Mouse (Mus musculus) G1E-ER4 (cell line): ENCODE measurements around the gene Msh6. TPM values are rescaled to one million over a fixed set of nuclear protein-coding genes. Genes with fewer than 3 reads are reported as not detected.

Source experiments
- GATA1 ChIP-seq: IDR thresholded peaks from one replicate; pipeline ENCODE4 v1.8.0; 2012; ENCODE audit warnings: low read length, inconsistent platforms
- polyA plus RNA-seq: library from polyadenylated mRNA; stranded (reverse); fragments of >175 nt; gene quantifications from 2 replicates; pipeline ENCODE4 v1.2.3, GENCODE M21; 2012

Msh6 gene
- polyA plus RNA-seq = 25.8 and 26.9 TPM in 2 replicates

DNA sequence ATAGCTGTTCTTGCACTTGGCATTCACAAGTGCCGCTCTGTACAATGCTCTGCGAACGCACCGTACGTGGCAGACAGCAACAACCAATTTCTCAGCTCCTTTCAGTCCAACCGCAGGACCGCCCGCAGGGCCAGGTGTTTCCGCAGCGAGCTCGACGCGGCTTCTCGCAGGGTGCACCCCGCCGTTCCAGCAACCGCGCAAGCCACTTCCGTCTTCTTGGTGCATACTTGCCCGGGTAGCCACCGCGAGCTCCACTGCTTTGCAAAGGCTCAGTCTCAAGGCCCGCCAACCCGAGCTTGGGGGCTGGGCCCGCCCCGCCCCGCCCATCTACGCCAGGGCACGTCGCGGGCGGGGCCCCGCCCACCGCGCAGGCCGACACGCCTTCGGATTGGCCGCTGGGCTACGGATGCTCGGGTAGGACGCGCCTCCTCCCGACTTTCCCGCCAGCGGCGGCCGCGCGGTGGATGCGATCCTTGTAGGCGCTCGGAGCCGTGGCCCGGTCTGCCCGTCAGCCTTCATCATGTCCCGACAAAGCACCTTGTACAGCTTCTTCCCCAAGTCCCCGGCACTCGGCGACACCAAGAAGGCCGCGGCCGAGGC is at the start of gene Msh6:
Gene Msh6 (plus strand): TSS at position 434 of the 600 bp plus-strand sequence.
- no peak for TF ChIP-seq GATA1

- no peak for TF ChIP-seq GATA1
Observed at GRCm38 (mm10) chr17:87934326-87934725, 40.5 kb upstream of the Msh6 start.

- TF ChIP-seq GATA1 = no peak
Observed at GRCm38 (mm10) chr17:87934736-87935135, 40.1 kb upstream of the Msh6 start.

- no peak for TF ChIP-seq GATA1
Observed at GRCm38 (mm10) chr17:87936156-87936555, 38.7 kb upstream of the Msh6 start.

- TF ChIP-seq GATA1 = no peak
Observed at GRCm38 (mm10) chr17:87948965-87949584, 25.8 kb upstream of the Msh6 start.

DNA sequence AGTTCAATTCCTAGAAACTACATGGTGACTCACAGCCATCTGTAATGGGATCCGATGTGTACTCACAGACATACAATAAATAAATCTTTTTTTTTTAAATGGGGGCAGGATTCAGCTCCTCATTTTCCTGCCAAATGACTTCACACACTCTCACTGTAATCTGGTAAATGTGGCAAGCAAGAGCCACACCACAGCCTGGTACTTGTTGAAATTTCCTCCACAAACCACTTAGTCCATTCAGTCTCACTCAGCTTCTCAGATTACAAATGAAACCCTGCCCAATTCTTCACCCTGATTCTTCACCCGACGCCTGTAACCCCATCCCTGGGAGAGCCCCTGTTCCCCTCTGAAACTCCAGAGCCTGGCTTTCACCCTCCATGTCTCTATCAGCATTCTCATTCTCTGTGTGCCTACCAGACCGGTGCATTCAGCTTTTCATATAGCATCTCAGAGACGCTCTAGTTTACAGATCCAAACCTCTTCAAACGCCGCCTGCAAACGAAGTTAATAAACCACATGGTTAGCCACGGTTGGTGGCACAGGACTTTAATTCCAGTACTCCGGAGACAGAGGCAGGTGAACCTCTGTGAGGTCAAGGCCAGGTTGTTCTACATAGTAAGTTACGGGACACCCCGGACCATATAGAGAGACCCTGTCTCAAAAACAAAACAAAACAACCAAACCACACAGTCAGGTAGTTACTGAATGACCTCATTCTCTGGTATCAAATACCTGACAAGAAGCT is 17.6 kb upstream of the Msh6 start:
- TF ChIP-seq GATA1 = no peak

DNA sequence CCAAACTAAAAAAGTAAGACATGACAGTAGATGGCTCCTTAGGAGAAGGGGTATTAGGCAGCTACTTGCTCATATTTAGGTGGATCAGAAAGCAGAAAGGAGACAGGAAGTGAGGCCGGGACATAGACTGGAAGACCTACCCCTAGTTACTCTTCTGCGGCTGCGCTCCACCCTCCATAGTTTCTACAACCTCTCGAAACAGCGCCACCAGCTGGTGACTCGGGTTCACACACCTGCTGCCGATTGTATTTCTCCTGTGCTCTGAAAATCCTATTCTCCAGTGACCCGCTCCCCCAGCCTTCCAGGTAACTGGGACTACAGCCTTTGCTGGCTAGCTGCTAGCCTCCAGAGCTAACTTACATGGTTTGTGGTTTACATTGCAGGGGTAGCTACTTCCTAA is 16.6 kb upstream of the Msh6 start:
- no peak for TF ChIP-seq GATA1

DNA sequence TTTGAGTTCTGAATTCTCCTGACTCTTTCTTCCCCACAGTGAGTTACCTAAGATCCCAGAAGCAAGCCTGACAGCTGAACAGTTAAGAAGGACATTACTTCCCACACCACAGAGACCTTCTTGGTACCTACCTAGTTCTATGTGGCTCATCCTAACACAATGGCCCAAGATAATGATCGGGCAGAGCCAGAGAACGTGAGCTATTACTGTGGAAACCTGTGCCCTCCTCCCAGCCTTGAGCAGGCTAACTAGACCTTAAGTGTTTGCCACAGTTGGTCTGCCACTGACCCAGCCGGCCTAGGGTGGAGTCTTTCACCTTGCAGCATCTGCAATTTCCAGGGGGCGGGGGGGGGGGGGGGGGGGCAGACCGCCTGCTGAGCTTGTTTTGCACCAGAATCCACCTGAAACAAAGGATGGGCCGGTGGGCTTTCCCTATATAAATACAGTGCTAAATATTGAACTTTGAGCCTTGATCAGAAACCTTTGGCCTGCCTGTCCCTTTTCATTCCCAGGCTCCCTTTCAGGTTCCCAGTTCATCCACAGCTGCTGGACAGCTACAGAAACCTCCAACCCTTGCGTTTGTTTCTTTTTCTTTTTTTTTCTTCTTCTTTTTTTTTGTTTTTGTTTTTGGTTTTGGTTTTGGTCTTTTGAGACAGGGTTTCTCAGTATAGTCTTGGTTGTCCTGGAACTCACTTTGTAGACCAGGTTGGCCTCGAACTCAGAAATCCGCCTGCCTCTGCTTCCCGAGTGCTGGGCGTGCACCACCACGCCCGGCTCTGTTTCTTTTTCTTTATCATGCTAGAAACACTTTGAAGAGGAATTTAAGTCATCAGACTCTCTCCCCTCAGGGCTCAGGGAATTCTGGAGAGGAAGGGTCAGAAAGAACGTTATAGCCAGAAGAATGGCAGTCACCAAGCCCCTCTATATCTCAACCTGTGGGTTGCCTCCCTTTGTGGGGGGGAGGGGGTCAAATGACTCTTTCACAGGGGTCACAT is 11.5 kb upstream of the Msh6 start:
- TF ChIP-seq GATA1 = no peak

DNA sequence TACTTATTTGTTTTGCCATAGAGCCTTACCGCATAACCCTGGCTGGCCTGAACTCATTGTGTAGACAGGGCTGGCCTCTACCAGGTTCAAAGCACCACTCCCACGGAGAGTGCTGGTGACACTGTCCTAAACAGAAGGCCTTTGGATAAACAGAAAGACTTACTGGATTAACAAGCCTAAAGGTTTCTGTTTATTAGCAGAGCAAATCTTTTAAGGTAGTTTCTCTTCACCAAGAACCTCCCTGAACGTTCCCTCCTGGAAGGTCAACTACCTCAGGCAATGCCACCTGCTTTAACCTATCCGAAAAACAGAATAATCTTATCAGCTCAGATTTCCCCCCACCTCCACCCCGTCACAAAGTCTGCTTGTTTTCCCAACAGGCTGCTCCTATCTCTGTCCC is 2.0 kb upstream of the Msh6 start:
- TF ChIP-seq GATA1 = no peak

DNA sequence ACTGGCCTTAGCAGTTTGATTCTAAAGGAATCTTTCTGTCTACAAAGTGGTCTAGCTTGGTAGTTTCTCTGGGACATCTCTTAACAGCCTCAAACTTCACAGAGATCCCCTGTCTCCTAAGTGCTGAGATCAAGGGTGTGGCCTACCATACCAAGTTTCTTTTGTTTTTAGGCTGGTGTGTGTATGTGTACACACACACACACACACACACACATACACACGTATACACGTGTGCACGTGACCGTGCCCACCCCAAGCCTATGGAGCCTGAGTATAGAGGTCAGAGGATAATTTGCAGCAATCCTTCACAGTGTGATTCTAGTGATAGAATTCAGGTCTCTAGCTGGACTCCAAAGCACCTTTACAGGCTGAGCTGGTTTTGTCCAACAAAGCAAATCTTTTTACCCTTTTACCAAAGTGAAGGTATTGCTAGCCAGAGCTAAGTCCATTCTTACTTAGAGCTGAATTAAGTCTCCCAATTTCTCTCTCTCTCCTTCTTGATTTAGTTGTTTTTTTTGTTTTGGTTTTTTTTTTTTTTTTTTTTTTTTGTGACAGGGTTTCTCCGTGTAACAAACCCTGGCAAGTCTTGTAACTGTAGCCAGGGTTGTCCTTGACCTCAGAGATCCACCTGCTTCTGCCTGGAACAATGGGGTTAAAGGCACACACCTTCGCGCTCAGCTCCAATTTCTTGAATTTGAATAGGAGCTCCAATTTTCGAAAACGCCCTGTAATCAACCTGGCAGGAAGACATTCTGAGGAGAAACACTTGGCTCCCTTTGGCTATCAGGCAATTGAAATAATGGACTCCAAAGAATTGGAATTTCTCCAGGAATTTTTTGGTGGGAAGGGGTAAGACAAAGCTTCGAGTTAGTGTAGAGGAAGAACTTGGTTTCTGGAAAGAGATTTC is 1.3 kb upstream of the Msh6 start:
- TF ChIP-seq GATA1 = no peak

DNA sequence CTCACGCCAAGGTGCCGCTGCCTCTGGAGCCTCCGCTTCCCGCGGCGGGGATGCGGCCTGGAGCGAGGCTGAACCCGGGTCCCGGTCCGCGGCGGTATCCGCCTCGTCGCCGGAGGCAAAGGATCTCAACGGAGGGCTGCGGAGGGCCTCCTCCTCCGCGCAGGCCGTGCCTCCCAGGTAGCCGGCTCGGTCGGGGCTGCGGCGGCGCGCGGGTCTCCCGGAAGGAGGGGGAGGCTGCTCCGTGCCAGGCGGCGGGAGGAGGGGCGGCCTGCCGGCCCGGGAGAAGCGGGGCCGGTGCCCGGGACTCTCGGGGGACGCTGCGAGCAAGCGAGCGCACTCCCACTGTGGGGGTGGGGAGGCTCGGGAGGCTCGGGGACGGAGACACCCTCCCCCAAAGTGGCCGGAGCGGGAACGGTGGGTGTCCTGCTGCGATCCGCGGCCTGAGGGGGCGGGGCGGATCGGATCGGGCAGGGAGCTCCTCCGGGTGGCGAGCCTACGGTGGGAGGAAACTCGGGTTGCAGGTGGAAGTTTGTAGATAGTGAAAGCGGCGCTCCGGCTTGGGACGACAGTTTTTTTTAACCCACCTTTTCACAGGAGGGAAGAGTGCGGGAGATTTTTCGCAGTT is 479 bp downstream of the Msh6 start:
- no peak for TF ChIP-seq GATA1

- no peak for TF ChIP-seq GATA1
Observed at GRCm38 (mm10) chr17:87976154-87976806, 1.4 kb downstream of the Msh6 start.

DNA sequence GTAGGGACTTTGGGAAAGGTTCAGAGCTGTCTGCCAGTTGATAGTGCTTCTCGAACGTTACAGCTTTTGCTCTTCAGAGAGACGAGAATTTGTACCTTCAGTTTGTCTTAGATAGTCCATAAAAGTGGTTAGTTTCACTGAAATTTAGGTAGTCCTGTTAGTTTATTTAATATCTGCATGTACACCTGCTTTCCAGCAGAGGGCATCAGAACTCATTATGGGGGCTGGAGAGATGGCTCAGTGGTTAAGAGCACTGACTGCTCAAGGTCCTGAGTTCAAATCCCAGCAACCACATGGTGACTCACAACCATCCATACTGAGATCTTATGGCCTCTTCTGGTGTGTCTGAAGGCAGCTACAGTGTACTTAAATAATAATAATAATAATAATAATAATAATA is 7.2 kb downstream of the Msh6 start:
- TF ChIP-seq GATA1 = no peak

GRCm38 (mm10) chr17:87983313-87983712 is 8.5 kb downstream of the Msh6 start:
- no peak for TF ChIP-seq GATA1
